Mouse (Mus musculus) urinary bladder, adult 18-20 months (tissue): Measurements from ENCODE around the gene Fdx1.

Source experiments
- DNase-seq, 2 experiments: peaks; one replicate each; pipeline ENCODE4 v3.0.0; 2022; ENCODE audit warnings: low spot score in 2 of 2, mixed read lengths in 2 of 2

Fdx1 gene

GRCm38 (mm10) chr9:51962975-51963701 is at the start of gene Fdx1:
Gene Fdx1 (minus strand): TSS chr9:51963556.
- DNase-seq = peak; percentile 71 to 80

- DNase-seq = no peak
Measured at GRCm38 (mm10) chr9:52012781-52013436, 49.6 kb upstream of the Fdx1 start.

- no peak for DNase-seq
Measured at GRCm38 (mm10) chr9:52012311-52012710, 49.0 kb upstream of the Fdx1 start.

- DNase-seq = no peak
Measured at GRCm38 (mm10) chr9:52008511-52008910, 45.2 kb upstream of the Fdx1 start.

- DNase-seq = no peak
Measured at GRCm38 (mm10) chr9:52007341-52007740, 44.0 kb upstream of the Fdx1 start.

- DNase-seq = no peak
Measured at GRCm38 (mm10) chr9:52003501-52003900, 40.1 kb upstream of the Fdx1 start.

- DNase-seq = no peak
Measured at GRCm38 (mm10) chr9:51995331-51996099, 32.2 kb upstream of the Fdx1 start.

GRCm38 (mm10) chr9:51994636-51995260 is 31.4 kb upstream of the Fdx1 start:
- no peak for DNase-seq

- DNase-seq = no peak
Measured at GRCm38 (mm10) chr9:51993486-51994275, 30.3 kb upstream of the Fdx1 start.

GRCm38 (mm10) chr9:51991241-51991876 is 28.0 kb upstream of the Fdx1 start:
- DNase-seq = no peak

- DNase-seq = no peak
Measured at GRCm38 (mm10) chr9:51990828-51991227, 27.5 kb upstream of the Fdx1 start.

- no peak for DNase-seq
Measured at GRCm38 (mm10) chr9:51985493-51986099, 22.2 kb upstream of the Fdx1 start.

GRCm38 (mm10) chr9:51981131-51981530 is 17.8 kb upstream of the Fdx1 start:
- DNase-seq = no peak

- DNase-seq = no peak
Measured at GRCm38 (mm10) chr9:51979301-51979700, 15.9 kb upstream of the Fdx1 start.

GRCm38 (mm10) chr9:51978545-51979259 is 15.3 kb upstream of the Fdx1 start:
- DNase-seq = no peak

- DNase-seq = peak; percentile 69 to 77
Measured at GRCm38 (mm10) chr9:51977439-51978000, 14.2 kb upstream of the Fdx1 start.

- no peak for DNase-seq
Measured at GRCm38 (mm10) chr9:51974871-51975270, 11.5 kb upstream of the Fdx1 start.

GRCm38 (mm10) chr9:51973846-51974245 is 10.5 kb upstream of the Fdx1 start:
- no peak for DNase-seq

- DNase-seq = no peak
Measured at GRCm38 (mm10) chr9:51966373-51966772, 3.0 kb upstream of the Fdx1 start.
